Mouse (Mus musculus) heart, embryonic 14.5 days (tissue): Measurements from ENCODE around the gene Sec62. TPM values are rescaled to one million over a fixed set of nuclear protein-coding genes. Genes with fewer than 3 reads are reported as not detected.
"Not testable (repeated sequence)": the region's sequence is repeated elsewhere in the genome, so short reads cannot be mapped to it uniquely, and the experiment has no call there.

Source experiments
- ATAC-seq: fragments of 200-750 bp; cut with Nextera tagmentation; 2 replicates; pipeline ENCODE4 v1.8.0; 2017; ENCODE audit warnings: low read depth, moderate TSS enrichment; ENCODE audit not compliant: insufficient number of reproducible peaks, insufficient read depth, low FRiP score
- H3K27ac ChIP-seq, 2 experiments: fragments of 200-500 bp in 1 of 2; fragments of 300-500 bp in 1 of 2; sonication (generic) in 1 of 2; replicated peaks in 1 of 2; 2 replicates each; pipeline ENCODE4 v1.5.1; 2012 to 2014; ENCODE audit warnings: low read depth in 2 of 2, low read length in 2 of 2, control low read depth in 1 of 2, mild to moderate bottlenecking in 1 of 2, mixed read lengths in 1 of 2; ENCODE audit not compliant: control insufficient read depth in 1 of 2, insufficient read depth in 1 of 2
- H3K27me3 ChIP-seq: fragments of 300-500 bp; sonication (generic); 2 replicates; pipeline ENCODE4 v1.6.1; 2014; ENCODE audit warnings: mild to moderate bottlenecking, low read length, control low read depth; ENCODE audit not compliant: control insufficient read depth, insufficient read depth
- H3K36me3 ChIP-seq: fragments of 300-500 bp; sonication (generic); 2 replicates; pipeline ENCODE4 v1.6.1; 2014; ENCODE audit warnings: mild to moderate bottlenecking, control low read depth, low read length, mixed read lengths; ENCODE audit not compliant: control insufficient read depth, insufficient read depth
- H3K4me1 ChIP-seq, 2 experiments: fragments of 200-500 bp in 1 of 2; fragments of 300-500 bp in 1 of 2; sonication (generic) in 1 of 2; 2 replicates each; pipeline ENCODE4 v1.6.1; 2012 to 2014; ENCODE audit warnings: low read length in 2 of 2, control low read depth in 1 of 2, mixed read lengths in 1 of 2; ENCODE audit not compliant: control insufficient read depth in 2 of 2, insufficient read depth in 2 of 2
- H3K4me2 ChIP-seq: fragments of 300-500 bp; sonication (generic); 2 replicates; pipeline ENCODE4 v1.6.1; 2014; ENCODE audit warnings: mild to moderate bottlenecking, low read length
- H3K4me3 ChIP-seq, 2 experiments: fragments of 200-500 bp in 1 of 2; fragments of 300-500 bp in 1 of 2; sonication (generic) in 1 of 2; 2 replicates each; pipeline ENCODE4 v1.5.1; 2012 to 2014; ENCODE audit warnings: low read length in 2 of 2, mild to moderate bottlenecking in 2 of 2, control low read depth in 1 of 2, low read depth in 1 of 2, moderate library complexity in 1 of 2; ENCODE audit not compliant: control insufficient read depth in 1 of 2, insufficient read depth in 1 of 2
- H3K9ac ChIP-seq: fragments of 300-500 bp; sonication (generic); 2 replicates; pipeline ENCODE4 v1.6.1; 2014; ENCODE audit warnings: mild to moderate bottlenecking, low read length
- H3K9me3 ChIP-seq: fragments of 300-500 bp; sonication (generic); 2 replicates; pipeline ENCODE4 v1.6.1; 2016; ENCODE audit warnings: low read length, control low read depth; ENCODE audit not compliant: control insufficient read depth
- WGBS: fragments of 180-500 bp; shearing (Covaris S2); extraction: QIAGEN DNeasy Blood & Tissue Kit; methylation state at CpG from one replicate; pipeline ENCODE4 v1.1.7; 2014; 5-methylcytosine and 5-hydroxymethylcytosine counted together
- polyA plus RNA-seq: library from polyadenylated mRNA; unstranded; fragments of >200 nt; fragmentation: Nextera tagmentation; extraction: Ambion mirVana; gene quantifications from 2 replicates; pipeline ENCODE4 v1.2.1, GENCODE M21; 2014

Sec62 gene
- polyA plus RNA-seq, 1 experiment from 2014 or later, result 72.3 TPM

DNA sequence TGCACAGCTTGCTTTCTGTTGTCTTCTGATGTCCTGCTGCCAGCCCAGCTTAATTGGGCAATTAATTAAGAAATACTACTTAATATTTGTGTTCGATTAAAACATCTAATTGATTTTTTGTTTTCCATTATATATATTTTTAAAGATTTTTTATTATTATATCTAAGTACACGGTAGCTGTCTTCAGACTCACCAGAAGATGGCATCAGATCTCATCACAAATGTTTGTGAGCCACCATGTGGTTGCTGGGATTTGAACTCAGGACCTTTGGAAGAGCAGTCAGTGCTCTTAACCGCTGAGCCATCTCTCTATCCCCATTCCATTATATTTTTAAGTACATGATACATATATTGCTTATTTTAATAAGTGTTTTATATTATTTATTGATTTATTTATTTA, 40.6 kb downstream of the Sec62 start:
- H3K27me3 ChIP-seq, result no peaks in the 10 kb centered on the region
- 78% methylated on average over 3 of the region's 3 CpGs for WGBS
- no peak overlapping the region for H3K4me2 ChIP-seq
- H3K9ac ChIP-seq, result no peak overlapping the region
- ATAC-seq, result no peak
- no peak overlapping the region for H3K27ac ChIP-seq
- no peak overlapping the region for H3K4me3 ChIP-seq
- no peaks in the 10 kb centered on the region for H3K9me3 ChIP-seq
- H3K4me1 ChIP-seq, result no peaks in the 10 kb centered on the region
- H3K36me3 ChIP-seq, result no peaks in the 10 kb centered on the region

- H3K36me3 ChIP-seq, result no peaks in the 10 kb centered on the region
- WGBS, result 89% methylated on average over 2 of the region's 2 CpGs
- H3K4me2 ChIP-seq, result no peak overlapping the region
- H3K9ac ChIP-seq, result no peak overlapping the region
- H3K4me3 ChIP-seq, result no peak overlapping the region
- H3K27me3 ChIP-seq, result no peaks in the 10 kb centered on the region
- no peak overlapping the region for H3K27ac ChIP-seq
- ATAC-seq, result no peak
- H3K9me3 ChIP-seq, result no peaks in the 10 kb centered on the region
- H3K4me1 ChIP-seq, result no peaks in the 10 kb centered on the region
Measured at GRCm38 (mm10) chr3:30845755-30846154, 53.1 kb downstream of the Sec62 start.

GRCm38 (mm10) chr3:30847413-30847812, 54.7 kb downstream of the Sec62 start:
- 30% methylated on average over 1 of the region's 1 CpGs for WGBS
- Histone ChIP-seq H3K4me2 (no peak overlapping the region), H3K4me1 (no peaks in the 10 kb centered on the region), H3K27me3 (no peaks in the 10 kb centered on the region), H3K4me3 (no peak overlapping the region), H3K36me3 (no peaks in the 10 kb centered on the region), H3K27ac (no peak overlapping the region), H3K9me3 (no peaks in the 10 kb centered on the region), H3K9ac (no peak overlapping the region)
- ATAC-seq, result no peak

GRCm38 (mm10) chr3:30851422-30851821, 58.7 kb downstream of the Sec62 start:
- Histone ChIP-seq H3K4me3 (no peak overlapping the region), H3K9ac (no peak overlapping the region), H3K27me3 (peaks cover 19% of the 10 kb centered on the region), H3K27ac (no peak overlapping the region), H3K36me3 (no peaks in the 10 kb centered on the region), H3K9me3 (no peaks in the 10 kb centered on the region), H3K4me2 (no peak overlapping the region), H3K4me1 (0 out of 4 replicates have a peak, but pooled peaks cover 0 to 3% of the 10 kb centered on the region in 2 experiments)
- ATAC-seq, result no peak
- WGBS, result 66% methylated on average over 6 of the region's 6 CpGs

DNA sequence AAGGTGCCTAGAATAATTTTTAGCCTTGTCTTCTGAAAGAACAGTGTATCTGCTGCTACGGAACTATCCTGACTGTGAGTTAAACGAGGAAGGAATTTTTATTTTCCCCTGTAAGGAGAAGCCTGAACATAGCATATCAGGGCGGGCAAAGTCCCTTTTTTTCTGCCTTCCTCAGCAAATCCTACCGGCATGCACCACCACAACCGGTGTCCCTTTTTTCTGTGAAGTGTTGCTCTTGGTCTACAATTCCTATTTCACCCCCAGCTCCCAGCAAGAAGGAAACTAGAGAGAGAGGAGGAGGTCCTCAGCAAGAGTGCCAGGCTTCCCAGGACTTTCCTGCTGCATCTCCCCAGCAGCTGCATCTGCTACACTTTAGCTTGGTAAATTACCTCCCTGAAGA, 60.9 kb downstream of the Sec62 start:
- 86% methylated on average over 5 of the region's 5 CpGs for WGBS
- H3K4me2 ChIP-seq, result no peak overlapping the region

GRCm38 (mm10) chr3:30855604-30856458, 63.2 kb downstream of the Sec62 start, which contains the start of gene Gpr160:
Gene Gpr160 (plus strand): TSS chr3:30855950.
- Histone ChIP-seq H3K9me3 (no peaks in the 10 kb centered on the region), H3K4me1 (0 out of 4 replicates have a peak, but pooled peaks cover 0 to 3% of the 10 kb centered on the region in 2 experiments), H3K36me3 (no peaks in the 10 kb centered on the region), H3K4me3 (peak within 1 kb of the TSS; percentile 54 to 67), H3K27me3 (peaks cover 23% of the 10 kb centered on the region), H3K27ac (no peak within 1 kb of the TSS), H3K4me2 (peak within 1 kb of the TSS; percentile 100), H3K9ac (peak within 1 kb of the TSS; percentile 70)
- under 1% methylated on average over 66 of the region's 75 CpGs for WGBS
- peak; percentile 80 for ATAC-seq

More for the DNA sequence above, 60.9 kb downstream of the Sec62 start:
- Histone ChIP-seq H3K27ac (no peak overlapping the region), H3K36me3 (no peaks in the 10 kb centered on the region), H3K4me1 (0 out of 4 replicates have a peak, but pooled peaks cover 0 to 3% of the 10 kb centered on the region in 2 experiments), H3K9ac (no peak overlapping the region), H3K4me3 (no peak overlapping the region), H3K9me3 (no peaks in the 10 kb centered on the region), H3K27me3 (peaks cover 23% of the 10 kb centered on the region)
- ATAC-seq, result no peak

DNA sequence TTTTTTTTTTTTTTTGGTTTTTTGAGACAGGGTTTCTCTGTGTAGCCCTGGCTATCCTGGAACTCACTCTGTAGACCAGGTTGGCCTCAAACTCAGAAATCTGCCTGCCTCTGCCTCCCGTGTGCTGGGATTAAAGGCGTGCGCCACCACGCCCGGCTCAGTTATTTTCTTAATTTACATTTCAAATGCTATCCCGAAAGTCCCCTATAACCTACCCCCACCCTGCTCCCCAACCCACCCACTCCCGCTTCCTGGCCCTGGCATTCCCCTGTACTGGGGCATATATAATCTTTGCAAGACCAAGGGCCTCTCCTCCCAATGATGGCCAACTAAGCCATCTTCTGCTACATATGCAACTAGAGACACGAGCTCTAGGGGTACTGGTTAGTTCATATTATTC, 66.9 kb downstream of the Sec62 start:
- not testable (repeated sequence) for H3K9me3 ChIP-seq, H3K4me2 ChIP-seq, H3K9ac ChIP-seq, H3K4me3 ChIP-seq, H3K27ac ChIP-seq, ATAC-seq, H3K4me1 ChIP-seq, H3K36me3 ChIP-seq
- WGBS, result 87% methylated on average over 8 of the region's 8 CpGs
- peaks cover 17% of the 10 kb centered on the region for H3K27me3 ChIP-seq
